Mouse (Mus musculus) ovary, adult 10 weeks (tissue): ENCODE measurements around the gene Ftcd. TPM values are rescaled to one million over a fixed set of nuclear protein-coding genes. Genes with fewer than 3 reads are reported as not detected.

ENCODE experiments used
- polyA plus RNA-seq: library from polyadenylated mRNA; stranded (reverse); fragments of 350-450 nt; fragmentation: Illumina TruSeq; extraction: RNeasy Lipid Tissue Mini Kit (QIAGEN cat#74804); gene quantifications from one replicate; pipeline ENCODE4 v1.2.3, GENCODE M21; 2014

Ftcd gene
- polyA plus RNA-seq: not detected

GRCm38 (mm10) chr10:76575374-76575773 lies at the start of gene Ftcd:
Ftcd (plus strand) TSS chr10:76575648.

GRCm38 (mm10) chr10:76531375-76531774 lies 44.1 kb upstream of the Ftcd start, which contains the start of gene Lss:
Lss (plus strand) TSS chr10:76531588.

DNA sequence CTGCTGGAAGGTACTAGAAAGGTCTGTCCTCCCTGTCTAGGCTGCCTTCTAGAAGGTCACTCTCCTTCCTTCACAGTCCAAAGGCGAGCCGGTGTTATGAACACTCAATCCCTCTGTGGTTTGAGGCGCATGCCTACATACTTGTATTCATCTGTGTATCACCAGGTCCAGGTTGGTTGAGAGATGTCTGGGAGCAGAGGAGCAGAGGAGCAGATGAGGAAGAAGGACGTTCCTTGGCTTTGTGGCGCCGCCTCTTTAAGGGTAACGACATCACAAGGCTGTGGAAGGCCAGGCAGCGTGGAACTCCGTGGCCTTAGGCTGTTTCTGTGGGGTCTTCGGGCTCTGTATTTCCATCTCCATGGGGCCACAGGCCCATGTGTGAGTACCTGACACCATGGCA lies 13.5 kb upstream of the Ftcd start, which contains the start of gene Spatc1l:
Gene Spatc1l (plus strand): TSS at position 301 of the 400 bp plus-strand sequence.

DNA sequence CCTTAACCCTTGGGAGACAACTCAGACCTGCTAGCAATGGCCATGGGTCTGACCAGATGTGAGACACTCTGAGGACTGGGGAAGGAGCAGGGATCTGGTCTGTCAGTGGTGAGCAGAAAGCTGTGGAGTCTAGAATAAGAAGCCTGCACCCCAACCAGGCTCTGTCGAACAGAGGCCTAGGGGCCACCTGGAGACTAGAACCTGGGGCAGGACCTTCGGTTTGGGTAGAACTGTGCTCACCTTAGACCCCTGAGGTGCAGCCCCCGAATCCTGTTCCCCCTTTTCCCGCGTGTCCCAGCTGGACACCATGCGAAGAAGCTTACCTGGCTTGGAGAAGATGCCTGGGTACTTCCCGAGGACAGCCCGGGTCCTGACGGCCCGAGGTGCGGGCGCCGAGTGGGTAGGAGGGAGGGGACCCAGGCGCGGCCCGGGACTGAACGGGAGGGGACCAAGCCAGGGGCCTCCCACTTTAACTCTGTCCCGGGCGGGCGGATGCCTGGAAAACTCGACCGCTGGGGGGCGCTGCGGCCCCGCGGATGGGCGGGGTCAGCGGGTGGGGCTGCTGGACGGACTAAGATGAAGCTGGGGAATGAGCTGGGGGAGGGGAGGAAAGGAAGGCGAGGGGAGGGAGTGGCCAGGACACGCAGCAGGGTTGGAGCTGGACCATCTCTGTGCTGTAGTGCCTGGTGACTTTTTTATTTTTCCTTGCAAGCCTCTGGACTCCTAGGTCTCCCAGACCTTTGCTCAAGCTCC lies 47.7 kb downstream of the Ftcd start, which contains the start of gene Col6a2:
Gene Col6a2 (minus strand): TSS at position 703 of the 753 bp plus-strand sequence.

Other genes starting within 250 kb of the Ftcd start
- gene Dip2a, start 230.4 kb upstream of the Ftcd start, polyA plus RNA-seq: 17.9 TPM
- not detected for gene AC141477.1, start 135.2 kb upstream of the Ftcd start, polyA plus RNA-seq
- gene Pcnt, start 132.9 kb upstream of the Ftcd start, polyA plus RNA-seq: 13.0 TPM
- gene 2610028H24Rik, start 126.6 kb upstream of the Ftcd start, polyA plus RNA-seq: 0.43 TPM
- 13.4 TPM for gene Mcm3ap, start 106.7 kb upstream of the Ftcd start, polyA plus RNA-seq
- 2.3 TPM for gene Ybey, start 106.5 kb upstream of the Ftcd start, polyA plus RNA-seq
- gene Lss, start 44.1 kb upstream of the Ftcd start, polyA plus RNA-seq: 10.8 TPM
- not detected for gene Spatc1l, start 13.4 kb upstream of the Ftcd start, polyA plus RNA-seq
- 9.5 TPM for gene Col6a2, start 48.0 kb downstream of the Ftcd start, polyA plus RNA-seq
- 48.0 TPM for gene Col6a1, start 150.5 kb downstream of the Ftcd start, polyA plus RNA-seq